Mouse (Mus musculus) heart, postnatal 25 days (tissue): ENCODE measurements around the gene Cryga. TPM values are rescaled to one million over a fixed set of nuclear protein-coding genes. Genes with fewer than 3 reads are reported as not detected.
"Not testable (repeated sequence)": the region's sequence is repeated elsewhere in the genome, so short reads cannot be mapped to it uniquely, and the experiment has no call there.

Experiments
- DNase-seq: peaks from one replicate; pipeline ENCODE4 v3.0.0; 2022; ENCODE audit warnings: low spot score
- intact Hi-C: fragments of 180-260 bp; cut with DNase I; formaldehyde crosslinking; loops from one replicate; pipeline ENCODE4 v1.15.1; 2025
- total RNA-seq, 2 experiments: library from RNA; stranded (reverse); gene quantifications; 2 replicates each; pipeline ENCODE4 v1.2.3; 2021

Cryga gene
- total RNA-seq, 2 experiments from 2014 or later: not detected

- intact Hi-C loops: no loop called here
- DNase-seq: no peak
These were observed 4.6 kb upstream of the Cryga start for GRCm38 (mm10) chr1:65107654-65108279.

DNA sequence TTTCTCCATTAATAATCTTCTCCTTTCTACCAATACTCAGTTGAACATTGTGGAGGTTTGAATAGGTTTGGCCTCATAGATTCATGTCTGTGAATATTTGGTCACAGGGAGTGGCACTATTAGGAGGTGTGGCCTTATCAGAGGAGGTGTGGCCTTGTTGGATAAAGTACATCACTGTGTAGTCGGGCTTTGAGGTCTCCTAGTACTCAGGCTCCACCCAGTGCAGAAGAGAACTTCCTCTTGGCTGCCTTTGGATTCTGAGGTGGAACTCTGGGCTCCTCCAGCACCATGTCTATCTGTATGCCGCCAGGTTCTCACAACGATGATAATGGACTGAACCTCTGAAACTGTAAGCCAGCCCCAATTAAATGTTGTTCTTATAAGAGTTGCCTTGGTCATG, 6.2 kb downstream of the Cryga start:
- DNase-seq: no peak
- intact Hi-C loops: no loop called here

DNA sequence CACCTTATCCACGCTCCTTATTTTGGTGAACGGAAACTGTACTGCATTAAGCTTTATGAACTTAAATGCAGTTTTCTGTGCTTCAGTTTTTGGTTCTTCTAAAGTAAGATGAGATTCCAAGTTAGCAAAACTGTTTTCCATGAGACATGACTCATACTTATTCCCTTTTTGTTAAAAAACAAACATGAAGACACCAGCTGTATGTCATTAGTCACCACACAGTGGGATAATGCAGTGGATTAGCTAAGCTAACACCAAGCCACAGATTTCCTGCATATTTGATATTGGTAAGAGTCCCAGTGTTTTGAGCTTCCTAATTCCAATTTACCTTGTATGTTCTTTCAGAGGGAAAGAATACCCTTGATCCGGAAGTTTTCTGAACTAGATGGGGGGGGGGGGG, 11.6 kb downstream of the Cryga start:
- no peak for DNase-seq
- intact Hi-C loops: no loop called here

GRCm38 (mm10) chr1:65090370-65090769, 12.8 kb downstream of the Cryga start:
- intact Hi-C loops: no loop called here
- no peak for DNase-seq

- intact Hi-C loops: no loop called here
- DNase-seq: no peak
These were observed 14.4 kb downstream of the Cryga start for GRCm38 (mm10) chr1:65088567-65089356.

- intact Hi-C loops: no loop called here
- no peak for DNase-seq
These were observed 21.0 kb downstream of the Cryga start, which contains the start of gene Crygb for GRCm38 (mm10) chr1:65082188-65082587. Gene Crygb, minus strand, starts transcription at chr1:65082288.

- DNase-seq: no peak
- intact Hi-C loops: no loop called here
These were observed 27.6 kb downstream of the Cryga start for GRCm38 (mm10) chr1:65075607-65076006.

- intact Hi-C loops: no loop called here
These were observed 29.6 kb downstream of the Cryga start, which contains the start of gene Crygc for GRCm38 (mm10) chr1:65073589-65073988. Gene Crygc, minus strand, starts transcription at chr1:65073689.

DNA sequence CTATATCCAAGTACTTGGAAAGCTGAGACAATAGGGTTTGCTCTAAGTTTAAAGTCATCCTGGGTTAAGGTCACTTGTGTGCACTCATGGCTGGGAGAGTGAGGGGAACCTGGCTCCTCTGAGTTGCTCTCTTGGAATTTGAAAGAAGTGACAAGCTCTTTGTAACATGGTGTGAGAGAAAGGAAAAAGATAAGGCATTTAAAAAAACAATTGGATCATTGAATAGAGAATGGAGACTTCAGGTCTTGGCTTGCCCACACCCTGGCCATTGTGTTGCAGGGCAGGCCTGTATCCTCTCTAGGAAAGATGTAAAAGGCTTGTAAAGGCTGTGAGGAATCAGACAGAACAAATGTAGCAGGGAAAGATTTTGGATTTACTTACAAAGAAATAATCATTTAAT, 35.3 kb downstream of the Cryga start:
- no peak for DNase-seq
- intact Hi-C loops: no loop called here

More at GRCm38 (mm10) chr1:65073589-65073988, 29.6 kb downstream of the Cryga start, which contains the start of gene Crygc:
- DNase-seq: no peak

DNA sequence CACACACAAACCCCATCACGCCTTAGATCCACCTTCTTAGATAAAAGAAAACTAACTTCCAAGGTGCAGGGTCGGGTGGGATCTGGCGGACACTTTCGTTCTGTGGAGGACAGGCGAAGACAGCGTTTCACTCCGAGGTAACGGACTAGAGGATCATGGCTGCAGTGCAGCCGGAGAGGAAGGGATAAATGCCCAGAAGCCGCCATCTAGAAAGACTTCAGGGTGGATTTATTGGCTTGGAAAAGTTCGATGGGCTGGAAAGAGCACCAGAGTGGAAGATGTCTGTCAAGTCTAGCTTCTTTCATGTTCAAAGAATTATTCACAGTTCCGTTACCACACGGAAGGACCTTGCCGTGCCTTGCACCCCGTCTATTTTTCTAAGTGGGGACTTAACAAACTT, 39.0 kb downstream of the Cryga start:
- no peak for DNase-seq
- intact Hi-C loops: no loop called here

- DNase-seq: no peak
- intact Hi-C loops: no loop called here
These were observed 39.8 kb downstream of the Cryga start, which contains the start of gene Crygd for GRCm38 (mm10) chr1:65063352-65063751. Gene Crygd, minus strand, starts transcription at chr1:65063452.

DNA sequence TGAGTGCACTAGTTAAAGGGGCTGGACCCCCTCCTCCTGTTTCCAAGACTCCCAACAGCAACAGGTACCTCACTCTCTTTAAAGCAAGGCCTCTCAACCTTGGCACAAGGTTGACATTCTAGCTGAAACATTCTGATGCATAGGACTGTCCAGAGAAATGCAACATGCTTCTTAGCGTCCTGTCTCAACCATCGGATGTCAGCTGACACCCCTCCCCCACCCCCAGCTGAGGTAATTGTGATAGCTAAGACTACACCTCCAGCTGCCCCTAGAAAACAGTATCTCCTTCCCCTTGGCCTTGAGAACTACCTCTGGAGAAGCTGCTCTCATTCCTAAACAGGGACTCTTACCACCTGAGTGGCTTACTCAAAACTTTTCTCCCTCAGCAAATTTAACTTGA, 51.0 kb downstream of the Cryga start:
- no peak for DNase-seq
- intact Hi-C loops: no loop called here

- no peak for DNase-seq
- intact Hi-C loops: no loop called here
These were observed 51.5 kb downstream of the Cryga start for GRCm38 (mm10) chr1:65051696-65052095.

DNA sequence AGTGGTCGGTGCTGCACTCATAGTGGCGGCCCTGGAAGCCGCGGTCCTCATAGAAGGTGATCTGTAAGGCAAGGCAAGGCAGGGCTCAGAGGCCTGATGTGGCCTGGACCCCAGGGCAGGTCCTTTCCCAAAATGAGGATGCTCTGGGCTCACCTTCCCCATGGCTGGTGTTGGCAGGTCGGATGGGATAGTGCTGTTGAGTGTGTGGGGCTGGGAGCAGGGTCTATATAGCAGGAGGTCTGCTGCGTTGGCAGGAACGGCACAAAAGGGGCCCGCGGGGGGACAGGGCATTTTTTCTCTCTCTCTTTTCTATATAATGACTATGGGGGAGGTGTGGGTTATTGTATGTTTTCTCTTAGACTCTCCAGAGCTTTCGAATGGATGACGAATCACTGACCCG, 52.2 kb downstream of the Cryga start, which contains the start of gene Cryge:
Gene Cryge (minus strand): TSS at position 198 of the 400 bp plus-strand sequence.
- DNase-seq, intact Hi-C loops: not testable (repeated sequence)

Other genes with a start within 250 kb of the Cryga start
- gene Plekhm3, start 146.5 kb downstream of the Cryga start, total RNA-seq: 1 to 10 TPM; 8.3 to 9.6 TPM
- not detected for gene Akr1cl, start 70.6 kb downstream of the Cryga start, total RNA-seq
- gene Cryge, start 52.2 kb downstream of the Cryga start, total RNA-seq: not detected
- not detected for gene Crygd, start 39.9 kb downstream of the Cryga start, total RNA-seq
- gene Crygc, start 29.7 kb downstream of the Cryga start, total RNA-seq: not detected
- gene Crygb, start 21.1 kb downstream of the Cryga start, total RNA-seq: not detected
- gene Gm28845, start 16.2 kb upstream of the Cryga start, total RNA-seq: not detected
- gene D630023F18Rik, start 19.8 kb upstream of the Cryga start, total RNA-seq: not detected
- 10 to 100 TPM; 65.9 to 74.1 TPM for gene Idh1, start 83.1 kb upstream of the Cryga start, total RNA-seq
- gene Pikfyve, start 83.3 kb upstream of the Cryga start, total RNA-seq: 10 to 100 TPM; 10.5 to 11.2 TPM
- gene Pth2r, start 178.7 kb upstream of the Cryga start, total RNA-seq: not detected